Mouse (Mus musculus) lung, postnatal 0 days (tissue): ENCODE data around the gene Pcca.

Experiments
- CTCF ChIP-seq: IDR thresholded peaks from 2 replicates; pipeline ENCODE4 v1.5.1; 2016; ENCODE audit warnings: antibody characterized with exemption, mild to moderate bottlenecking
- EP300 ChIP-seq: IDR thresholded peaks from 2 replicates; pipeline ENCODE4 v1.6.1; 2016; ENCODE audit warnings: antibody characterized with exemption, mild to moderate bottlenecking, control low read depth

- TF ChIP-seq EP300, result no peak
- TF ChIP-seq CTCF, result no peak
Observed at GRCm38 (mm10) chr14:122582491-122583077, 48.5 kb downstream of the Pcca start.
